Mouse (Mus musculus): ENCODE measurements at regions not wholly inside any gene's neighbourhood (a gene's known extent, or its start where the extent isn't known, plus 50 kb on each side); places are given as distances from the start of the nearest gene placed in this dataset.

- H3K4me3 ChIP-seq (ENCODE audit: control insufficient read depth in 1 of 2, insufficient read depth in 1 of 2, low read depth in 2 of 2, low read length in 2 of 2), result no peak overlapping the region
- no peaks in the 10 kb centered on the region for H3K9me3 ChIP-seq (replicated peaks; ENCODE audit: insufficient read depth, low read length)
- H3K79me2 ChIP-seq (ENCODE audit: control insufficient read depth, insufficient read depth, low read length, poor library complexity), result no peaks in the 10 kb centered on the region
- no peaks in the 10 kb centered on the region for H3K36me3 ChIP-seq (ENCODE audit: control insufficient read depth in 1 of 2, insufficient read depth in 2 of 2, low read length in 2 of 2)
- TF ChIP-seq NRF1 (IDR thresholded peaks at IDR 0.05; ENCODE audit: insufficient read depth, low read depth, low read length, poor library complexity, severe bottlenecking) (no peak), MYC (IDR thresholded peaks at IDR 0.05; ENCODE audit: low read depth, low read length) (no peak), UBTF (IDR thresholded peaks at IDR 0.05; ENCODE audit: borderline replicate concordance, insufficient read depth, low read depth, low read length) (no peak), ZNF384 (IDR thresholded peaks at IDR 0.05; ENCODE audit: low read depth, low read length) (no peak), BHLHE40 (IDR thresholded peaks at IDR 0.05; ENCODE audit: borderline replicate concordance, low read depth, low read length) (no peak), CTCF (IDR thresholded peaks at IDR 0.05 in 2 of 3, conservative IDR thresholded peaks at IDR 0.05 in 1 of 3; ENCODE audit: control insufficient read depth in 1 of 3, insufficient read depth in 1 of 3, low read depth in 2 of 3, low read length in 3 of 3, poor library complexity in 1 of 3, severe bottlenecking in 1 of 3) (no peak), USF2 (IDR thresholded peaks at IDR 0.05; ENCODE audit: borderline replicate concordance in 1 of 2, insufficient read depth in 1 of 2, low read depth in 1 of 2, low read length in 2 of 2) (no peak), SIN3A (IDR thresholded peaks at IDR 0.05; ENCODE audit: low read length) (no peak), GATA1 (IDR thresholded peaks at IDR 0.05; ENCODE audit: low read depth, low read length) (no peak), MYB (IDR thresholded peaks at IDR 0.05; ENCODE audit: low read depth, low read length) (no peak), ETS1 (IDR thresholded peaks at IDR 0.05; ENCODE audit: low read depth, low read length) (no peak), CHD1 (IDR thresholded peaks at IDR 0.05; ENCODE audit: low read depth, low read length) (no peak), MEF2A (IDR thresholded peaks at IDR 0.05; ENCODE audit: extremely low read depth, insufficient replicate concordance, low read depth, low read length, poor library complexity, severe bottlenecking) (no peak), ZC3H11A (IDR thresholded peaks at IDR 0.05; ENCODE audit: low read depth, low read length) (no peak), JUND (IDR thresholded peaks at IDR 0.05; ENCODE audit: low read depth, low read length) (no peak), HCFC1 (IDR thresholded peaks at IDR 0.05; ENCODE audit: low read depth, low read length) (no peak), ELF1 (IDR thresholded peaks at IDR 0.05; ENCODE audit: low read depth, low read length) (no peak)
- H3K4me1 ChIP-seq (ENCODE audit: control insufficient read depth in 1 of 2, insufficient read depth in 2 of 2, low read length in 2 of 2), result no peaks in the 10 kb centered on the region
- DNase-seq (ENCODE audit: low read depth, low spot score), result no peak
- H3K27me3 ChIP-seq (ENCODE audit: control insufficient read depth in 1 of 2, insufficient read depth in 2 of 2, low read length in 2 of 2), result no peaks in the 10 kb centered on the region; a peak in 1 of 4 replicates
- H3K9ac ChIP-seq (ENCODE audit: control insufficient read depth, low read depth, low read length, poor library complexity, severe bottlenecking), result no peak overlapping the region
- H3K27ac ChIP-seq (ENCODE audit: control insufficient read depth, low read depth, low read length), result no peak overlapping the region
Measured at GRCm38 (mm10) chr3:104327829-104328228, 107.7 kb upstream of the Magi3 start.

- TF ChIP-seq JUND (IDR thresholded peaks at IDR 0.05; ENCODE audit: low read depth, low read length) (no peak), CHD1 (IDR thresholded peaks at IDR 0.05; ENCODE audit: low read depth, low read length) (no peak), ZC3H11A (IDR thresholded peaks at IDR 0.05; ENCODE audit: low read depth, low read length) (no peak), E2F4 (IDR thresholded peaks at IDR 0.05; ENCODE audit: borderline replicate concordance, low read depth, low read length) (no peak), MYB (IDR thresholded peaks at IDR 0.05; ENCODE audit: low read depth, low read length) (no peak), NELFE (IDR thresholded peaks at IDR 0.05; ENCODE audit: low read depth, low read length) (no peak), POLR2AphosphoS5 (IDR thresholded peaks at IDR 0.05; ENCODE audit: borderline replicate concordance, low read depth, low read length) (no peak), ZMIZ1 (IDR thresholded peaks at IDR 0.05; ENCODE audit: low read depth, low read length) (no peak), BHLHE40 (IDR thresholded peaks at IDR 0.05; ENCODE audit: borderline replicate concordance, low read depth, low read length) (no peak), POLR2A (IDR thresholded peaks at IDR 0.05; ENCODE audit: control insufficient read depth in 1 of 2, insufficient read depth in 1 of 2, low read depth in 1 of 2, low read length in 2 of 2, poor library complexity in 1 of 2) (no peak), TAL1 (IDR thresholded peaks at IDR 0.05; ENCODE audit: low read length) (no peak), NRF1 (IDR thresholded peaks at IDR 0.05; ENCODE audit: insufficient read depth, low read depth, low read length, poor library complexity, severe bottlenecking) (no peak)
- Histone ChIP-seq H3K9me3 (replicated peaks; ENCODE audit: insufficient read depth, low read length) (no peaks in the 10 kb centered on the region), H3K79me2 (ENCODE audit: control insufficient read depth, insufficient read depth, low read length, poor library complexity) (no peaks in the 10 kb centered on the region), H3K4me3 (ENCODE audit: control insufficient read depth in 1 of 2, insufficient read depth in 1 of 2, low read depth in 2 of 2, low read length in 2 of 2) (no peak overlapping the region), H3K4me1 (ENCODE audit: control insufficient read depth in 1 of 2, insufficient read depth in 2 of 2, low read length in 2 of 2) (no peaks in the 10 kb centered on the region), H3K27ac (ENCODE audit: control insufficient read depth, low read depth, low read length) (no peak overlapping the region), H3K36me3 (ENCODE audit: control insufficient read depth in 1 of 2, insufficient read depth in 2 of 2, low read length in 2 of 2) (no peaks in the 10 kb centered on the region), H3K27me3 (ENCODE audit: control insufficient read depth in 1 of 2, insufficient read depth in 2 of 2, low read length in 2 of 2) (no peaks in the 10 kb centered on the region; a peak in 1 of 4 replicates), H3K9ac (ENCODE audit: control insufficient read depth, low read depth, low read length, poor library complexity, severe bottlenecking) (no peak overlapping the region)
- DNase-seq (ENCODE audit: low read depth, low spot score), result no peak
Measured at GRCm38 (mm10) chr3:104327034-104327729, 107.0 kb upstream of the Magi3 start.

Measured in MEL (cell line).